Mouse (Mus musculus) megakaryocyte, embryonic 14.5 days (primary cell): ENCODE results near the gene Cysltr2.

Experiments used
- FLI1 ChIP-seq: IDR thresholded peaks from 2 replicates; pipeline ENCODE4 v1.6.1; 2012; ENCODE audit warnings: low read length, inconsistent platforms, mixed read lengths
- GATA1 ChIP-seq: IDR thresholded peaks from 3 replicates; pipeline ENCODE4 v1.6.1; 2012; ENCODE audit warnings: mixed read lengths, low read length, inconsistent platforms, borderline replicate concordance

DNA sequence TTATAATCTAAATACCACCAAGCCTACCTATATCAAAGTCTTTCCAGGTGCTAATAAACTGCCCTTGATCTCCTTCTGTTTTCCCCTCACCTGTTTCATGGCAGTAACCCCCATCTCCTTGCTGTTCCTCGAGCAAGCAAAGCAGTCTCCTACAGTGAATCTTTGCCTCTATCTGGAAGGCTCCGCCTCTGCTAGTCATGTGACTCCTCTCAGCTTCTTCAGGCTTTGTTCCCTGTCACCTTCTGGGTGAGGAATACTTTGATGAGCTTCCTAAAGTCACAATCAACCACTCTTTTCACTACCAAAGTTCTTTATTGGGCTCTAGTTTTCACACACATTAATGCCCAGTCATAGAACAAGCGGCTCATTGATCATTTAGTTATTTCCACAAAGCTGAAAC lies 37.5 kb upstream of the Cysltr2 start:
- TF ChIP-seq GATA1 (no peak), FLI1 (no peak)
